31 mouse cellular contexts compared by ENCODE assay signal in genomic region chr11:6322086-6322485, GRCm38 (mm10).
"Had no signal": no experiment of that assay in that cellular context is flagged by ENCODE, and none has a peak within 500 bp of the region (broad histone marks: within the 10 kb centered on the region; RNA-seq: fewer than 3 reads in every experiment).

No protein-coding gene starts in this region.

- H3K4me2 ChIP-seq: limb, embryonic 12.5 days; limb, embryonic 13.5 days; limb, embryonic 15.5 days; liver, embryonic 11.5 days; liver, embryonic 12.5 days; liver, embryonic 13.5 days; liver, embryonic 15.5 days; lung, embryonic 14.5 days; lung, embryonic 15.5 days; midbrain, embryonic 12.5 days; midbrain, embryonic 13.5 days; midbrain, embryonic 15.5 days; neural tube, embryonic 12.5 days had no signal

- H3K27ac ChIP-seq: left cerebral cortex, adult 2 months; limb, embryonic 10.5 days; limb, embryonic 12.5 days; limb, embryonic 13.5 days; limb, embryonic 15.5 days; liver, embryonic 12.5 days; liver, embryonic 13.5 days; liver, embryonic 14.5 days; liver, embryonic 15.5 days; lung, embryonic 15.5 days; macrophage; midbrain, embryonic 10.5 days; midbrain, embryonic 12.5 days; midbrain, embryonic 13.5 days; midbrain, embryonic 15.5 days; neural tube, embryonic 12.5 days had no signal

- H3K27me3 ChIP-seq: limb, embryonic 12.5 days; limb, embryonic 13.5 days; limb, embryonic 15.5 days; liver, embryonic 12.5 days; liver, embryonic 13.5 days; liver, embryonic 15.5 days; lung, embryonic 15.5 days; megakaryocyte, embryonic 14.5 days; midbrain, embryonic 12.5 days; midbrain, embryonic 13.5 days; midbrain, embryonic 15.5 days; neural tube, embryonic 12.5 days had no signal

- H3K9ac ChIP-seq: limb, embryonic 12.5 days; limb, embryonic 13.5 days; limb, embryonic 15.5 days; liver, embryonic 12.5 days; liver, embryonic 13.5 days; liver, embryonic 14.5 days; liver, embryonic 15.5 days; liver, postnatal 0 days; lung, embryonic 14.5 days; lung, embryonic 15.5 days; midbrain, embryonic 12.5 days; midbrain, embryonic 13.5 days; midbrain, embryonic 15.5 days; neural tube, embryonic 12.5 days had no signal

- H3K4me1 ChIP-seq: limb, embryonic 10.5 days; limb, embryonic 12.5 days; limb, embryonic 13.5 days; limb, embryonic 15.5 days; liver, embryonic 13.5 days; liver, embryonic 15.5 days; lung, embryonic 15.5 days; midbrain, embryonic 10.5 days; midbrain, embryonic 12.5 days; midbrain, embryonic 13.5 days; midbrain, embryonic 15.5 days; neural tube, embryonic 12.5 days had no signal

- H3K4me3 ChIP-seq: left cerebral cortex, adult 2 months; limb, embryonic 10.5 days; limb, embryonic 12.5 days; limb, embryonic 13.5 days; limb, embryonic 15.5 days; liver, embryonic 12.5 days; liver, embryonic 13.5 days; liver, embryonic 15.5 days; lung, embryonic 15.5 days; megakaryocyte, embryonic 14.5 days; midbrain, embryonic 10.5 days; midbrain, embryonic 12.5 days; midbrain, embryonic 13.5 days; midbrain, embryonic 15.5 days; myocyte; neural tube, embryonic 12.5 days had no signal

- H3K9me3 ChIP-seq: limb, embryonic 10.5 days; limb, embryonic 12.5 days; limb, embryonic 13.5 days; limb, embryonic 15.5 days; liver, embryonic 12.5 days; liver, embryonic 13.5 days; liver, embryonic 15.5 days; lung, embryonic 15.5 days; megakaryocyte, embryonic 14.5 days; midbrain, embryonic 10.5 days; midbrain, embryonic 12.5 days; midbrain, embryonic 13.5 days; midbrain, embryonic 15.5 days; neural tube, embryonic 12.5 days had no signal

- DNase-seq: left cerebral cortex, postnatal 4 days; liver; liver, embryonic 13.5 days; liver, postnatal 0 days; lung, adult 18-20 months; lung, adult 2 months; lung, embryonic 14.5 days; lung, postnatal 10 days; lung, postnatal 14 days; lung, postnatal 36 days; lung, postnatal 4 days; midbrain, embryonic 14.5 days had no signal

- ATAC-seq: liver, embryonic 12.5 days; liver, postnatal 0 days; lung, postnatal 0 days; midbrain, embryonic 13.5 days; midbrain, embryonic 15.5 days had no signal
